Mouse (Mus musculus): ENCODE results near the gene Scn4a.
"Not testable (repeated sequence)": the region's sequence is repeated elsewhere in the genome, so short reads cannot be mapped to it uniquely, and the experiment has no call there.

Scn4a gene

GRCm38 (mm10) chr11:106355382-106356128 is 2.5 kb upstream of the Scn4a start:
- peak; percentile 72 to 79 for DNase-seq

- DNase-seq: no peak
These were observed 1.1 kb upstream of the Scn4a start for GRCm38 (mm10) chr11:106354181-106354580.

GRCm38 (mm10) chr11:106351941-106352340 is 1.1 kb downstream of the Scn4a start:
- no peak for DNase-seq

GRCm38 (mm10) chr11:106351253-106351652 is 1.8 kb downstream of the Scn4a start:
- DNase-seq: peak; percentile 32

GRCm38 (mm10) chr11:106350853-106351252 is 2.2 kb downstream of the Scn4a start:
- DNase-seq: no peak

- DNase-seq: no peak
These were observed 3.3 kb downstream of the Scn4a start for GRCm38 (mm10) chr11:106349772-106350171.

GRCm38 (mm10) chr11:106344910-106345309 is 8.2 kb downstream of the Scn4a start:
- DNase-seq: no peak

- DNase-seq: no peak
These were observed 12.0 kb downstream of the Scn4a start for GRCm38 (mm10) chr11:106340990-106341520.

- DNase-seq: not testable (repeated sequence)
These were observed 13.8 kb downstream of the Scn4a start for GRCm38 (mm10) chr11:106339323-106339722.

GRCm38 (mm10) chr11:106338870-106339269 is 14.2 kb downstream of the Scn4a start:
- no peak for DNase-seq

- no peak for DNase-seq
These were observed 15.1 kb downstream of the Scn4a start for GRCm38 (mm10) chr11:106338029-106338428.

GRCm38 (mm10) chr11:106334066-106334465 is 19.0 kb downstream of the Scn4a start:
- DNase-seq: no peak

GRCm38 (mm10) chr11:106332458-106332857 is 20.6 kb downstream of the Scn4a start:
- peak; percentile 58 to 61 for DNase-seq

GRCm38 (mm10) chr11:106329682-106330081 is 23.4 kb downstream of the Scn4a start:
- peak; percentile 55 to 65 for DNase-seq

- DNase-seq: no peak
These were observed 24.0 kb downstream of the Scn4a start for GRCm38 (mm10) chr11:106329128-106329527.

GRCm38 (mm10) chr11:106328521-106328920 is 24.6 kb downstream of the Scn4a start:
- DNase-seq: no peak

GRCm38 (mm10) chr11:106326475-106326874 is 26.6 kb downstream of the Scn4a start:
- no peak for DNase-seq

GRCm38 (mm10) chr11:106325566-106326206 is 27.4 kb downstream of the Scn4a start:
- peak; percentile 84 to 88 for DNase-seq

- no peak for DNase-seq
These were observed 28.2 kb downstream of the Scn4a start for GRCm38 (mm10) chr11:106324858-106325257.

GRCm38 (mm10) chr11:106318406-106319366 is 34.4 kb downstream of the Scn4a start:
- no peak for DNase-seq

- DNase-seq: no peak
These were observed 35.3 kb downstream of the Scn4a start for GRCm38 (mm10) chr11:106317801-106318200.

- no peak for DNase-seq
These were observed 36.7 kb downstream of the Scn4a start for GRCm38 (mm10) chr11:106316416-106316815.

- no peak for DNase-seq
These were observed 38.7 kb downstream of the Scn4a start, which contains the start of gene Cd79b for GRCm38 (mm10) chr11:106314333-106314812. Cd79b (minus strand) TSS chr11:106314762.

All from cerebellum, postnatal 10 days (tissue).